Mouse (Mus musculus) thymus, postnatal 14 days (tissue): Measurements from ENCODE around the gene Dzip1.

Experiments
- DNase-seq: peaks from one replicate; pipeline ENCODE4 v3.0.0; 2021

Gene Dzip1

DNA sequence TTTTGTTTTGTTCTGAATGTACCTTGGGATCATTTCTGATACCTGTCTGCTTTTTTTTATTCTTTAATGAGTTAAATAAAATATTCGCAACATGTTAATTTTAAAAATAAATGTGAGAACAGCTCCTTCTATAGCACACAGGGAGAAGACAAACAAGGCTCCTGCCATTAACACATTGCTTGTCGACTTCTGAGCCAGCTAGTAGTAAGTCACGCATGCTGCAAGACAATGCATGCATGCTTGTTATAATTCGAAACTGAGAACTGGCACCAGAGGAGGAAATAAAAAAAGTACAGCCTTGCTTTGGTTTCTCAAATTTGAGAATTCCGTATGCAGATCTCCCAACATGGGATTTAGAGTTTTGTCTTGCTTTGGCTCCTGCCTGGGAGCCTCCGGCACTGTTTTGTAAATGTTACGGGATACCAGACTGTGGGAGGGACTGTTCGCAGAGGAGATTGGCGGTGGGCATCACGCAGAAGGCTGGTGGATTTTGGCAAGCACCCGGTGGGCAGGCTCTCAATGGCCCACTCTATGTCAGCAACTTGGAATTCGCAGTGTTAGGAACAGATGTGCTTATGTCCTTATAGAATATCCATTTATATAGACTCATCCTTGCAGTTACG is 57.0 kb downstream of the Dzip1 start:
- no peak for DNase-seq

DNA sequence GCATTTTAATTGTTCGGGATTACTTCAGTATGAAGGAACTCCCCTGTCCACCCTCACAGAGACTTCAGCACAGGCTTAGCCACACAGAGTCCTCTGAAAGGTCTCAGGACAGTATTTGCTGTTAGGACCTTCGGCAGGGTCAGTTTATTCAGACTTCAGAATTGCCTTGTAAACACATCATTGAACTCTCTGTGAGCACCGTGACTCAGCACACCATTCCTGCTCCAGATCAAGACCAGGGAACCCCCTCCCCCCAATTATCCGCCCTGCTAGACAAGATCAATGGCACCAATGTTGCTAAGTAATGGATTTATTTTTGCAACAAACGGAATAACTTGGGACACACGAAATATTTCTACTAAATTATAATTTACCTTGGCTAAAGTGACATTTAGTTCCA is 57.9 kb downstream of the Dzip1 start:
- no peak for DNase-seq

DNA sequence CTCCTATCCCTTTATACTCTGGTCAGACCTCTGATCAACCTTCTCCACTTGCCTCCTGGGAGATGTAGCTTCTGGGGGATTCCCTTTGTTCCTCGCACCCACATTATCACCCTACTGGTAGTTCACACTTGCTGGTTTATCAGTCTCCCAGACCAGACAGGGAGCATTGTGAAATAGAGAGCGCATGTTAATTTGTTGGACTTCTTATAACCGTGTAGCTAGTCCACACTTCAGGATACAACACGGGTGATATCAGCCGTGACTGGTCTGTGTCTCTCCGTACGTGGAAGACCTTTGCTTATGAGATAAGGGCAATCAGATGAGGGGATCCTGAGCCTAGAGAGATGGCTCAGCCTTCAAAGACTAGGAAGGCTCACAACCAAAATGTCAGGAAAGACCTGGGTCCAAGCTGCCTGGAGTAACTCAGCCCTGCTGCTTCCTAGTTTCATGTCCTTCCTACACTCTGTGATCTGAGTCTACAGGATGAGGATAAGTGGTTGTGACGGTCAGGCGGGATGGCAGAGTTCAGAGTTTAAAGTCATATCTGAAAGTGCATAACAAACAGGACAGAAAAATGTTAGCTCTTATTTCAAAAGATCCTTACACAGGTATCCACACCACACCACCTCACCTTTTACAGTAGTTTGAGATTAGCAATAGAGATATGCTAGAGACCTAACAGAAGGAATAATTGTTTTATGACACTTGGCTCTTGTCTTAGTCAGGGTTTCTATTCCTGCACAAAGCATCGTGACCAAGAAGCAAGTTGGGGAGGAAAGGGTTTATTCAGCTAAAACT is 59.0 kb downstream of the Dzip1 start:
- no peak for DNase-seq

DNA sequence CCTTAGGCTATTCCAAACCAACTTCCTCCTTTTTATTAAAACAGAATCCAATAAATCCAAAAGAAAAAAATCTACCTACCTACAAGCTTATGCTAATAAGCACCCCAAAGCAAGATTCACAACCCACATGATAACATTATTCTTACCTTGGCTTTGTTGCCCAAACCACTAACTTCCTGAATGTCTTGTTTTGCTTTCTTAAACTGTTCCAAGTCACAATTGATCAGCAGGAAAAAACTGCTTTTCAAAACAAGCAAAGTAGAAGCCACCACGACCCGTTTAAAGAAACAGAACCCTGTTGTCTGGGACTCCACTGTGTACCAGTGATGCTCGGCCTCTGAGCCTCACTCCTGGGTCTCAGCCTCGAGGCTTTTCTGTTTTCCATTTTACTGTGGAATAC is 60.4 kb downstream of the Dzip1 start:
- DNase-seq: no peak

DNA sequence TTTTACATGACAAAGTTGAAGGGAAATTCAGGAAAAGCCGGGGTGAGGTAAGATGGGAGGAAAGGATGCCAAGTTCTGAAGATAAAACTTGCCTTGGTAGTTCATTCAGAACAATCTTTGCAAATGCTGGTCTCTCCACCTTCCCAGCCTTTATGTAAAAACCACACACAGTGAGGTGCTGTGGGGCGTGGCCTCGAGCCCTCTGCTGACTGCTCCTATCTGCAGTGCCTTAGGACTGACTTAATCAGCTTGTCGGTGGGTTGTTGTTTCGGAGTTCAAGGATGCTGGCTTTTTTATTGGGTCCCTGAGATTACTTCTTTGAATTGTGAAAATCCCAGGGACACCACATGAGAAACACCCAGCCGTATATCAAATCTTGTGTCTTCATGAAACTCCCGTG is 63.0 kb downstream of the Dzip1 start:
- DNase-seq: peak; percentile 43

DNA sequence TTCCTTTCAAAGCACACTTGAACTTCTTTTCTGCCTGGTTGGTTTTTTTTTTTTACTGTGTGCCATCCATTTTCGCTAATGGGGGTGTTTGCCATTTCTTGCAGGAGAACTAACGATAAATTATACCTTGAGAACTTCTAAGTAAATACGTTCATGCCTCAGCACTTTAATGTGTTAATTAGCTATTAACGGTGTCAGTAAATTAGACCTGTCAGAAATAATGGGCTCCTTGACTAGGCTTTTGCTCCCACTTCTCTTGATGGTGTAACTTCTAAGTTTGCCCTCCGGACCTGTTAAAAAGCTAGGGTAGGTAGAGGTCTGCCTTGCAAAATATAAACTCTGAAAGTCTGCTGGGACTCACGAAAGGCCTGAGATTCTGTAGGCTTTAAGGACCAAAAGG is 66.9 kb downstream of the Dzip1 start:
- no peak for DNase-seq

DNA sequence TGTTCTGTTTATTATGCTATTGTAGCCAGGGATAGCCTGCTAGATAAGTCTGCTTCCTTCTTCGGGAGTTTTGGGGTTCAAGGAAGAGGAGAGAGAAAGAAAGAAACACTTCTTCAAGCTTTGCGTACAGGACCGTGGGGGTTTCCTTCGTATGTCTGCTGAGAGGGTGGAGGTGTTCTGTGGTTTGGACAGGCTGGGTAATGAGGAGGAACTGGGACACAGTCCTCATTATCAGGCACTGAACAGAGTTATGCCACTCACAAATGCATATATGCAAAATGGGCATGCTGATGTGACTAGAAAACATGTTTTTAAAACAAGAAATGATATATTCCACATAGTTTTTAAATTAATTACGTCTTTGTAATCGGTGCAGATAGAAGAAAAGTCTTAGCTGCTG is 68.7 kb downstream of the Dzip1 start:
- no peak for DNase-seq

DNA sequence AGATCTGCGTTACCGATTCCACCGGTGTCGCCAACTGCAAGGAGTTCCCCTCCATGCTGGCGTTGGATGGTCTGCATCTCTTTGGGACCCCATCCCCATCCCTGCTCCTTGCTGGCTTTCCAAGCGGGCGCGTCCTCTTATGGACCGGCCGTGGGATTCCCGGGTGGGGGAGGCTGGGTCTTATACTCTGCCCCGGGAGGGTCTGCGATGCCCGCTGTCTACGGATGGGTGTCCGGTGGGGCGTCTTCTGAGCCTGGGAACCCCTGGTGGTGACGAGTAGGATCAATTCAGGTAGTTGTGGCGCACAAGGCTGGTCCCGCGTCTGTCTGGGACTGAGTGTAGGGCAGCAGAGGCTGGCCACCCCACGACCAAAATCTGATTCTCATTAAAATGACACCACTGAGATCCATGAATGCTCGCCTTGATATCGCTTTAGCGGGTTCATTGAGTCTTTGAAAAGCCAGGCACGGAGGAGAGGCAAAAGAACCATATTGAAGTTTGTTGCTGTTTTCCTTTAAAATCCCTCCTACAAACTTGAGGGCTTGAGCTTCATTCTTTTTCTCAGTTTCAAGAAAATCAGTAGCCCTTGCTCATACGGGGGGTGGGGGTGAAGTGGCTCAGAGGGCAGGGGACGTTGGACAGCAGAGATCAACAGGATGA is 70.0 kb downstream of the Dzip1 start:
- peak; percentile 56 for DNase-seq

DNA sequence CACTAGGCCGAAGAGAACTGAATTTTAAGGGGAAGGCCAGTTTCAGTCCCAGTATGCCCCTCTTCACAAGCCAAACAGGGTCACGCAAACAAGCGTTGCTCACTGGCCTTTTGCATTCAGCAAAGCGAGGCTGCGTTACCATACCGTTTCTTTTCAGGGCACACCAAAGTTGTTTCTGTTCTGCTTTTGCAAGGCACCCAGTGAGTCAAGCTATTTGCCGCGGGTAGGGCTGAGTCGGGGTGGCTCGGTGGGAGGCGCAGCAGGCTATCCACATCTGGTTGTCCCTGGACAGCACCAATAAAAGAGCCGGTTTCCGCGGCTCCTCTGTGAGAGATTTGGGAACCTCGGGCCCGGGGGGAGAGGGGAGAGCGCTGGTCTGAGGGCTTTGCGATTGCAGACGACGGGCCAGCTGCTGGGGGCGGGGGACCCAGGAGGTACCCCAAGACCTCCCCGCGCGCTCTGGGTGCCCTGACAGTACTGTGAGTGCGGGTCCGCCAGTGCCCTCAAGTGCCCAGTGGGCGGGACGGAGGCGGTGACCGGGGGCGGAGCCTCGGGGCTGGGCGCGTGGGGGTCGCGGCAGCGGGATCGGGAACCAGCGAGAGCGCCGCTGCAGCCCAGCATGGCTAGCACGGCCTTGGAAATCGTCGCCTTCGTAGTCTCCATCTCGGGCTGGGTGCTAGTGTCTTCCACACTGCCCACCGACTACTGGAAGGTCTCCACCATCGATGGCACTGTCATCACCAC is 70.7 kb downstream of the Dzip1 start:
- peak; percentile 60 for DNase-seq

DNA sequence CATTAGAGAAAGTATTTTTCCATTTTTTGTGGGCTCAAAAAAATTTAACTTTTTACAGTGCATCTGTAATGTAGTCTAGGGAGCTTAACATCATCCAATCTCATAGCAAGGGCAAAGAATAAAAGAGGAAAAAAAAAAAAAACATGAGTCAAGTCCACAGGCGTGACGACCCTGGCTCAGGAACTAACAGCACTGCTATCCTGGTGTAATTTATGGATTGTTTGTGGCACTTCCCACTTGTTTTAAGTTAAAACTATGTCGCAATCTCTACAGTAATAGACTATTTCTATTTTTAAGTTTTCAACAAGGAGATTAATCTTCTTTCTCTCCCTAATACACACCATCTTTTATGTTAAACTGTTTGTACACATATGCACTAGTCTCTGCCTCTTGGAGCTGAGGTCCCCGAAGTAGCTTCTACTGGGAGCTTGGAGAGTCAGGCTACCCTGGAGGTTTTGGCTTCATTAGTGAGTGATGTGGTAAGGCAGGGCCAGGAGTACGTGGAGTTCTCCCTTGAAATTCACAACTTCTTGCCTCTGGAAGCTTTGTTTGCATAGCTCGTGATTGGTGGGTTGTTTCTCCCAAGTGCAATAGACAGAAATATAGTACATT is 73.7 kb downstream of the Dzip1 start:
- DNase-seq: no peak

DNA sequence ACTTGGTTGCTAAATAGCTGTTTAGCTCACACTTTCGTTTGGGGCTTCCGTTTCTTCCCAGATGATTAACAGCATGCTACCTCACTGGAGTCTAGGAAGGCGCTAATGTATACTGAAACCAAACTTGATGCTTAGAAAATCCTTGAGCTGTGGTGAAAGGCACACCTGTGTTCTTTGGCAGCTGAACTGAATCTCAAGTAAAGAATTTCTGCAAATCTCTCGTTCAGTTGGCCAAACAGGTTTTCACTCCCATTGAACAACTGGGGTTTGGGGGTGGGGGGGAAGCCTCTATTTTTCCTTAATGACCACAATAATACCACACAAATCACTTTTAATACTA is 74.6 kb downstream of the Dzip1 start:
- DNase-seq: no peak

DNA sequence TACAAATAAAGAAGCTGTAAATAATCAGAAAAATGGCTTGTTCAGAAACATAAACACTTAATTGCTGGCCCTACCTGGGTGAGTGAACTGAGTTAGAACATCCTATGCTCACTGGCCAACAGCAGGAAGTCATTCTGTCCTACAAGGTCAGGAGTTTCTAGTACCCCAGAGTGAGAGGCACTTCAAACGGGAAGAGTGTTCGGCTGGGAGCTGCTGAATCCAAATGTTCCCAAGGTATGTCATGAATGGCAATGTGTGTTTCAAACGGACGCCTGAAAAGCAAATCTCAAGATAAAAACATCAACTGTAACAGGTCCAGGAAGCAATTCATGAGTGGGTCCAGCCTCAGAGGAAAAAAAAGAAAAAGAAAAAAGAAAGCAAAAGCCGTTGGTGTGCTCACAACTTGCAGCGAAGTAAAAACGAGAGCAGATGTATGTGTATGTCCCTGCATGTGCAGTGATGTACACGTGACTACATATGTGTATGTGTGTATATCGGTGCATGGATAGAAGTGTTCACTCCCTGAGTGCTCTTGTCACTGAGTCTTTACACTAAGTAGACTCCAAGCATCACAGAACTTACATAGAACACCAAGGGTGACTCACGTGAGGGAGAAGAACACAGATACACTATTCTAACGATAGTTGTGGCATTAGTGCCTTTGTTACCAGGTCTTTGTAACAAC is 75.1 kb downstream of the Dzip1 start:
- DNase-seq: no peak

DNA sequence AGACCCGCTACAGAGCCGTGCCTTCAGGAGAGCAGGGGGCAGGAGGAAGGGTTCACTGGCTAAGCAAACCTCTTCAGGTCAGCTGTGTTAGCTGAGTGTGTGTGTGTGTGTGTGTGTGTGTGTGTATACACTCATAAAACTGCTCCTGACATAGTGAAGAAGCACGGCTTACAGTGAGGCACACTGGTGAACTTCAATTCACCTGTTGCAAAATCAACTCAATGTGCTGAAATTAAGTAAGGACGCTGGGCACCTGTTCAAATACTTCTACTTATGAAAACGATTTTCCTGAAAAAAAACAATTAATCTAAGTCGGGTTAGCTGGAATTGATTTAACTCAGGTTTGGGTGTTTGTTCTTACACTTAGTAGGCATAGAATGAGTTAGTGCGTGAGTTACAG is 77.1 kb downstream of the Dzip1 start:
- DNase-seq: no peak

DNA sequence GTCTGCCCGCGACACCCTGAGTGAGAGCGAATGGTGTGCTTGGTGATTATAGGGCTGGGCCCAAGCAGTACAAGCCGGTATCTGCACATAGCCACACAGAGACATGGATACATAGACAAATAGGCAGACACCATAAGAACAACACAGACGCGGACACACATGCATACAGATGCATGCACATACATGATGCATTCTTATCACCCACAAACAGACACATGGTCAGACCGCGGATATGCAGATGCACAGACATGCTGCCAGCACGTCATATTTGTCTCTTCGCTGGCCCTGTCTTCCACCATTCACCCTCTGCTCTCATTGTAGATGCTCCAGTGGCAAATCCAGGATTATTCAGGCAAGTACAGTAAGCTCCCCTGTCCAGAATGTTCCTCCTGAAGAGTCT is 78.4 kb downstream of the Dzip1 start:
- DNase-seq: no peak

DNA sequence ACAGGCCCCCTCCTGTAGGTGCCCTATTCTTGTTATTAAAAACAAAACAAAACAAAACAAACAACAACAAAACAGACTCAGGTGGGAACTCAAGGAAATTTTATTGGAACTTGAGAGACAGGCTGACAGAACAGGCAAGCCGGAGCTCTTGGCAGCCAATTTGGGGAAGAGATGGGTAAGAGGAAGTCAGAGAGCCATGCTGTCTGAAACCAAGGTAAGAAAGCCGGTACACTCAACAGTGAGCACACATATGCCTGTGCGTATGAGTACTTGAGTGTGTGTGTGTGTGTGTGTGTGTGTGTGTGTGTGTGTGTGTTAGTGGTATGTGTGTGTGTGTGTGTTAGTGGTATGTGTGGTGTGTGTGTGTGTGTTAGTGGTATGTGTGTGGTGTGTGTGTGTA is 82.9 kb downstream of the Dzip1 start:
- DNase-seq: no peak

DNA sequence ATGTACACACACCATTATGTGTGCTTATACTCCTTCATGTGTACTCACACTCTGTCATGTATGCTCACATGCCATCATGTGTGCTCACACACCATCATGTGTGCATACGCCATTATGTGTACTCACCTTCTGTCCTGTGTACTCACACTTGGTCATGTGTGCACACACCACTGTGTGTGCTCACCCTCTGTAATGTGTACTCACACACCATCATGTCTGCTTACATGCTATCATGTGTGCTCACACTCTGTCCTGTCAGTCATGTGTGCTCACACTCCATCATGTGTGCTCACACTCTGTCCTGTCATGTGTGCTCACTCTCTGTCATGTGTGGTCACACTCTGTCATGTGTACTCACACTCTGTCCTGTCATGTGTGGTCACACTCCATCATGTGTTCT is 85.2 kb downstream of the Dzip1 start:
- DNase-seq: no peak

DNA sequence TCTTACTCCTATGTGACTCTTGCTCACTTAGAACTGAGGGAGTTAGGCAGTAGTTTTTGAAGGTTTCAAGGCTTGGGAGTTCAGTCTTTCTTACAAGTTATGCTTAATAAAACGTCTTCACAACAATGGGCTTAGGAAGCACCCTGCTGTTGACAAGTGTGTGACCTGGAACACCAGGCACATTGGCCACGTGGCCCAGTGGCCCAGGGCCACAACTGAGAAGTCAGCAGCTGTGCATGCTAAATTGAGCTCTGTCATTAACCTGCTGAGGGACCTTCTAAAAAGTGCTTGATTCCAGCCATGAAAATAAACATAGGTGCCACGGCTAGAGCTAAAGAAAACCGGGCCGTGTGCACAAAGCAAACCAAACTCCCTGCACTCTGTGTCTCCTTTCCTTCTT is 85.8 kb downstream of the Dzip1 start:
- DNase-seq: peak; percentile 33

DNA sequence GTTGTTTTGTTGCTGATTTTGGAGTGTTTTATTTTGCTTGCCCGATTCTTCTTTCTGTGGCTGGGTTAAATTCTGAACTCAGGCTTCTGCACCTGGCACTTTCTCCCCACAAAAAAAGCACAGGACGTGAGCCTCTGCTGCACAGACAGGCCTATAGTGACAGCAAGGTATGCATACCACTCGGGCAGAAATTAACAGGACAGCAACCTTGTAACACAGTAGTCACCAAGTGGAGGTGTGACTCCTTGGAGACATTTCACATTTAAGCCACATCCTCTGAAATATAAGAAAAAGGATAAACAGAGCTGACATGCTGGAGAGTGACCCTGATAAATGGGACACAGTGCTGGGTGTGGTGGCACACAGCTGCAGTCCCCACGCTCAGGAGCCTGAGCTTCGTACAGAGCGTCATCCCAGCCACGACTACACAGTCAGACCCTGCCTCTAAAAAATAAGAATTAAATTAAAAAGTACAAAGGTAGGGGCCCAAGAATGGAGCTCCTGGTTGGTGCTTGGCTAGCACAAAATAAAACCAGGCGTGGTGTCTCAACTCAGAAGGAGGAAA is 86.6 kb downstream of the Dzip1 start:
- DNase-seq: peak; percentile 65

DNA sequence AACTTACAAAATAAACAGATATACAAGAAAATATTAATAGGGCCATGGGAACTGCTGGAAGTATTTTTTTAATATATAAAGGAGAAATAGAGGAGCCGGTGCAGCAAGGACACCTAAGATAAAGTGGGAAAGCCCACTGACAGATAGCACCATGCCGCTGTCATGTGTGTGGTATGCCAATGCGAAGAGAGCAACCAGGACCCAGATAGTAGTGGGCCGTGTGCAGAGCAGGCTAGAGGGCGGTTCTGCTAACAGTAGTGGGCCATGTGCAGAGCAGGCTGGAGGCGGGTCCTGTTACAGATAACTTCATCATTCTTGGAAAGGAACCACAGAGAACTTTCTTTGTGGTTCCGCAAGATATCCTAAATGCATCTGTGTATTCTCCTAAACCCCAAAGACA is 88.5 kb downstream of the Dzip1 start:
- no peak for DNase-seq

DNA sequence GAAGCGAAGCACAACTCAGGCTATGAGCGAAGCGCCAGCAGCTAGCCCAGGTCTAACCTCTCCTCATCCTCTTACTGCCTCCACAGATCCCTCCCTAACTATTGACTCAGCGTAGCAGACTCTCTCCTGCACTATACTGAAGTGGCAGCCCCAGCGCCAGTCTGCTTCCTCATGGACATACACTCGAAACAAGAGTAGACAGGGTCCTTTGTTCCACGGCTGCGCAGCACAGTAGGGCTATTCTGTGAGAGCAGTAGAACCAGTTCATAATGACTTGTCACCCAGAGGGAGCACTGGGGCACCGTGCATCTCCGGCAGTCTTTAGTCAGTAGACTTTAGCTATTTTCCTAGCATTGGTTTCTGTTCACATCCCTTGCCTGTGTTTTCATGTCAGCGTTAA is 89.1 kb downstream of the Dzip1 start:
- DNase-seq: no peak

DNA sequence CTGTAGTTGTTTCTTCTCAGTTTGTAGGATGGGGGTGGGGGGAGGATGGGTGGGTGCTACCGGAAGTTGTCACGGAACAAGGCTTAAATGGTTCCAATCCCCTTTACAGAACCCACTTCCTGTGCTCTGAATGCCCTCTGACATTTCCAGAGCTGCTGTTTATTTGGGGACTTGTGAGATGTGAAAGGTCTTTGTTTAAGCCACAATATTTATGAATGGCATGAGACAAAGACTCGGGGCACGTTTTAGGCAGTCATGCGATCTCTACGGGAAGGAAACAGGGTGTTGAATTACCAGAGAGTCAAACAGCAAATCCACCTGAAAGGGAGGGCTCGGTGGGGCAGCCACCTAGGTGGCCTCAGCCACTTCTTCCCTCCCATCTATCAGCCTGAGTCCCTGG is 90.9 kb downstream of the Dzip1 start:
- peak; percentile 63 for DNase-seq

DNA sequence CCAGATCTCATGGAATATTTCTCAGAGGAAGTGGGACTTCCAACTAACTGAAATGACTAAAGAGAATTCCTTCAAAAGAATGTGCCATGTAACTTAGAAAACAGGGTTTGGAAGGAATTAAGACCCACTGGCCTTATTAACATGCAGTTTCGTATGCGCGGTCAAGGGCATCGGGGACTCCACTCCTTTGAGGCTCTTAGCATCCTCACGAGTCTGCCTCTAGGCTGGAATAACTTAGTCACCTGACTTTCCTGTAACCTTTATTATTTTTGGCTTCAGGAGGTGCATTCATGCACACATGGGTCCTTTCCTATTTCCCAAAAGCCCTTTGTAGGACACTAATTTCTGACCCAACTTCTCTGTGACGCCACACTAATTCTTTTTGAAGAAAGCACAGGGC is 92.0 kb downstream of the Dzip1 start:
- DNase-seq: no peak
